Mouse (Mus musculus): ENCODE measurements around the gene Fzd1.

- TF ChIP-seq CTCF (IDR thresholded peaks at IDR 0.05; ENCODE audit: extremely low read depth, insufficient read depth, insufficient read length, insufficient replicate concordance) = no peak
- no peak for TF ChIP-seq POLR2A (IDR thresholded peaks at IDR 0.05; ENCODE audit: low read depth, low read length)
These were observed 24.6 kb downstream of the Fzd1 start for GRCm38 (mm10) chr5:4733239-4733638.

All from spleen, adult 2 months (tissue).